Mouse (Mus musculus): Measurements from ENCODE around the gene Myh7b. TPM values are rescaled to one million over a fixed set of nuclear protein-coding genes. Genes with fewer than 3 reads are reported as not detected.

Gene Myh7b
- polyA plus RNA-seq, 1 experiment from 2014 or later = 0.69 TPM

- Histone ChIP-seq H3K4me3 (no peak overlapping the region), H3K27ac (no peak overlapping the region), H3K4me1 (replicated peaks) (peaks cover 11% of the 10 kb centered on the region), H3K27me3 (ENCODE audit: insufficient read depth, poor library complexity, severe bottlenecking) (no peaks in the 10 kb centered on the region), H3K36me3 (peaks cover 100% of the 10 kb centered on the region), H3K9me3 (no peaks in the 10 kb centered on the region)
- DNase-seq (ENCODE audit: low spot score) = no peak
- 95% methylated on average over 5 of the region's 5 CpGs for WGBS
Measured at GRCm38 (mm10) chr2:155652618-155653017, 41.6 kb downstream of the Myh7b start.

DNA sequence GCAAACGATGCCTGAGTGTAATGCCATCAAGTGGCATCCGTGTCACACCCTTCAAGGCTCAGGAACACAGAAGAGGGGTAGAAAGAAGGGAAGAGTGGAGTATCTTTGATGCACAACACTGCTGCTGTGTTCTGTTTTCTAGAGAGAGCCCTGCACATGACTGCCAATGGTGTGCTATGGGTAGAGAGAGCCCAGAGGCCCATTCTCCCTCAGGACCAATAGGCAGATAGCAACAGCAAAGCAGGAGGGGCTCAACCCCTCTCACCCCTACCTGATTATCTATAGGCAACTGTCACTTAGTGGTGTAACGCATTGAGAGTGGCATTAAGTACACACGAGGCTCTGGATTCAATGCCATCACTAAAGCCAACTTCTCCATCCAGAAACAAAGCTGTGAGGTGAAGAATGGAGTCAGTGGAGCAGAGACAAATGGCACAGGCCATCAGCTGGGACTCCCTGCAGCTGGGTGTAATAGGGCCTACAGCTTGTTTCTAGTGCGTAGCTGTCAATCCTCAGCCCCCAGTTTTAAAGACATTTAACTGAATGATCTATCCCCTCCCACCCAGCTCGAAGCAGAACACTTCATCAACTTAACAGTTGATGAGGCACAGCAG, 44.9 kb downstream of the Myh7b start:
- no peaks in the 10 kb centered on the region for H3K9me3 ChIP-seq
- no peaks in the 10 kb centered on the region for H3K27me3 ChIP-seq (ENCODE audit: insufficient read depth, poor library complexity, severe bottlenecking)
- peaks cover 94% of the 10 kb centered on the region for H3K36me3 ChIP-seq
- H3K4me3 ChIP-seq = no peak overlapping the region
- peak; percentile 18 for DNase-seq (ENCODE audit: low spot score)
- H3K27ac ChIP-seq = no peak overlapping the region
- peaks cover 11% of the 10 kb centered on the region for H3K4me1 ChIP-seq (replicated peaks)
- WGBS = 55% methylated on average over 6 of the region's 6 CpGs

GRCm38 (mm10) chr2:155662390-155662789, 51.4 kb downstream of the Myh7b start:
- Histone ChIP-seq H3K27ac (no peak overlapping the region), H3K27me3 (ENCODE audit: insufficient read depth, poor library complexity, severe bottlenecking) (no peaks in the 10 kb centered on the region), H3K36me3 (peaks cover 92% of the 10 kb centered on the region), H3K4me1 (replicated peaks) (no peaks in the 10 kb centered on the region), H3K9me3 (no peaks in the 10 kb centered on the region), H3K4me3 (no peak overlapping the region)
- WGBS = 93% methylated on average over 5 of the region's 5 CpGs
- no peak for DNase-seq (ENCODE audit: low spot score)

DNA sequence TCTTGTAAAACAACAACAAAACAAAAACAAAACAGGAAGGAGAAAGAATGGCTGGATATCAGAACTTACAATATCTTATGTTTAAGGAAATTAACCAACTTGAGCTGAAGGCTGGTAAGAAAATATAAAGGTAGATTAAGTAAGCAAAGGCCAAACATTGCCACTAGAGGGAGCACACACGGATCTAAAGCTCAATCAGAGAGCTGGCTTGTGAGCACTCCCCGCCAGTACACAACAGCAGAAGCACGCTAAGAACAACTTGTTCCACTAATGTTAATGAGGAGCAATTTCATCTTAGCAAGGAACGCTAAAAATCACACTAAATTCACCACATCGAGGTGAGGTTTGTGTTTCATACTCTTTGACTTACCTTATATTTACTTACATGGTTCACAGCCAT, 52.1 kb downstream of the Myh7b start:
- Histone ChIP-seq H3K9me3 (no peaks in the 10 kb centered on the region), H3K27ac (no peak overlapping the region), H3K4me3 (no peak overlapping the region), H3K27me3 (ENCODE audit: insufficient read depth, poor library complexity, severe bottlenecking) (no peaks in the 10 kb centered on the region), H3K4me1 (replicated peaks) (no peaks in the 10 kb centered on the region), H3K36me3 (peaks cover 92% of the 10 kb centered on the region)
- peak; percentile 12 for DNase-seq (ENCODE audit: low spot score)
- 35% methylated on average over 5 of the region's 5 CpGs for WGBS

- WGBS = 91% methylated on average over 6 of the region's 6 CpGs
- no peak for DNase-seq (ENCODE audit: low spot score)
Measured at GRCm38 (mm10) chr2:155663910-155664460, 53.0 kb downstream of the Myh7b start.

DNA sequence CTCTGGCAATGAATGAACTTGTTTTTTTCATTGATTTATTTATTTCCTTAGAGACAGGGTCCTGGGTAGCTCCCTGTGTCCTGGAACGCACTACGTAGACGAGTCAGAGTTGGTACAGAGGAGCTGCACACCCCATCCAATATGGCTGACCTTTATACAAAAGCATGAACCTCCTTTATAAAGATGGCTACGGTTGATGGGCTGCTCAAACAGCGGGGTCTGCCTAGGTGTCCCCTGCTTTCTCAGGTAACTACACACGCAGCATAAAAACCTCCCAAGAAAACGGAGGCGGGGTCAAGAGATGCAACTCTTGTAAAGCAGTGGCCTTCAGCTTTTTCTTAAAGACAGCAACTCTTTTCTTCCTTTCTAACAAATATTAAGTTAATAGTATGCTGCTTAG, 56.9 kb downstream of the Myh7b start:
- Histone ChIP-seq H3K9me3 (no peaks in the 10 kb centered on the region), H3K36me3 (peaks cover 89% of the 10 kb centered on the region), H3K27me3 (ENCODE audit: insufficient read depth, poor library complexity, severe bottlenecking) (no peaks in the 10 kb centered on the region), H3K27ac (no peak overlapping the region), H3K4me1 (replicated peaks) (no peaks in the 10 kb centered on the region), H3K4me3 (no peak overlapping the region)
- 95% methylated on average over 8 of the region's 8 CpGs for WGBS
- DNase-seq (ENCODE audit: low spot score) = no peak

More at GRCm38 (mm10) chr2:155663910-155664460, 53.0 kb downstream of the Myh7b start:
- Histone ChIP-seq H3K4me3 (no peak overlapping the region), H3K9me3 (no peaks in the 10 kb centered on the region), H3K27ac (no peak overlapping the region), H3K36me3 (peaks cover 93% of the 10 kb centered on the region), H3K4me1 (replicated peaks) (no peaks in the 10 kb centered on the region), H3K27me3 (ENCODE audit: insufficient read depth, poor library complexity, severe bottlenecking) (no peaks in the 10 kb centered on the region)

DNA sequence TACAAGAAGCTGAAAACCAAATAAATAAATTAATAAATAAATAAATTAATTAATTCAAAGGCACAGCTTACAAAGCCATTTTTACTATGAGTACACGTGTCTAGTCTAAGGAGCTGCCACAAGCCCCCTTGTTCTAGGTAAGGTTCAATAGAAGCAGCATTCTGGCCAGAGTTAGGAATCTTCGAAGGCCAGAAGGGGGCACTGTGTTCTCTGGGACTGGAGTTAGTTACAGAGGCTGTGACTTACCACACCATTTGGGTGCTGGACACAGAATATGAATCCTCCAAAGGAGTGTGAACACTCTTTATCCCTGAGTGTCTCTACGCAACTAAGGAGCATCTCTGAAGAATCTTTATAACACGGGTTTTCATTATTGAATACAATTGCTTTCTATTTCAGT, 57.4 kb downstream of the Myh7b start:
- Histone ChIP-seq H3K27ac (no peak overlapping the region), H3K4me1 (replicated peaks) (no peaks in the 10 kb centered on the region), H3K9me3 (no peaks in the 10 kb centered on the region), H3K4me3 (no peak overlapping the region), H3K27me3 (ENCODE audit: insufficient read depth, poor library complexity, severe bottlenecking) (no peaks in the 10 kb centered on the region), H3K36me3 (peaks cover 86% of the 10 kb centered on the region)
- WGBS = 85% methylated on average over 4 of the region's 4 CpGs
- peak; percentile 20 for DNase-seq (ENCODE audit: low spot score)

DNA sequence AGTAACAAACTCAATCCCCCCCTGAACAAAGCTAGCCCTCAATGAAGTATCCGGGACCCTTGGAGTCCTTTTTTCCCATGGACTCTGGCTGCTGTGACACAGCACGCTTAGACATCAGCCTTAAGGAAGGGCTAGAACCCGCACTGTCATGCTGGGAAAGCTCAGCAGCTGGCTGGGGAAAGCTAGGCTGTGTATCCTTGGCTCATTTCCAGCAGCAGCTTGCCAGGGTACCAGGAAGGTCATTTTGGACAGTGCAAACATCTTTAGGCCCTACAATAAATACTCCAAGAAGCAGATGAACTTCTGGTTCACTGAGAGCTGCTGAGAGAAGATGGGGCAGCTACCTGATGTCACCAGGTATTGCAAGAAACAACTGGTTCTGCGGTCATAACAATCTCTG, 60.2 kb downstream of the Myh7b start:
- Histone ChIP-seq H3K27ac (no peak overlapping the region), H3K4me3 (no peak overlapping the region), H3K27me3 (ENCODE audit: insufficient read depth, poor library complexity, severe bottlenecking) (no peaks in the 10 kb centered on the region), H3K9me3 (no peaks in the 10 kb centered on the region), H3K4me1 (replicated peaks) (no peaks in the 10 kb centered on the region), H3K36me3 (peaks cover 59% of the 10 kb centered on the region)
- WGBS = 91% methylated on average over 4 of the region's 4 CpGs
- no peak for DNase-seq (ENCODE audit: low spot score)

- no peak overlapping the region for H3K27ac ChIP-seq
- H3K36me3 ChIP-seq = peaks cover 36% of the 10 kb centered on the region
- H3K27me3 ChIP-seq (ENCODE audit: insufficient read depth, poor library complexity, severe bottlenecking) = no peaks in the 10 kb centered on the region
- 34% methylated on average over 2 of the region's 2 CpGs for WGBS
- peak; percentile 30 for DNase-seq (ENCODE audit: low spot score)
- H3K4me1 ChIP-seq (replicated peaks) = no peaks in the 10 kb centered on the region
- no peaks in the 10 kb centered on the region for H3K9me3 ChIP-seq
- H3K4me3 ChIP-seq = no peak overlapping the region
Measured at GRCm38 (mm10) chr2:155673546-155673945, 62.5 kb downstream of the Myh7b start.

- H3K9me3 ChIP-seq = no peaks in the 10 kb centered on the region
- no peak overlapping the region for H3K4me3 ChIP-seq
- WGBS = 68% methylated on average over 4 of the region's 4 CpGs
- DNase-seq (ENCODE audit: low spot score) = no peak
- no peaks in the 10 kb centered on the region for H3K27me3 ChIP-seq (ENCODE audit: insufficient read depth, poor library complexity, severe bottlenecking)
- no peak overlapping the region for H3K27ac ChIP-seq
- no peaks in the 10 kb centered on the region for H3K4me1 ChIP-seq (replicated peaks)
- peaks cover 29% of the 10 kb centered on the region for H3K36me3 ChIP-seq
Measured at GRCm38 (mm10) chr2:155675118-155675517, 64.1 kb downstream of the Myh7b start.

DNA sequence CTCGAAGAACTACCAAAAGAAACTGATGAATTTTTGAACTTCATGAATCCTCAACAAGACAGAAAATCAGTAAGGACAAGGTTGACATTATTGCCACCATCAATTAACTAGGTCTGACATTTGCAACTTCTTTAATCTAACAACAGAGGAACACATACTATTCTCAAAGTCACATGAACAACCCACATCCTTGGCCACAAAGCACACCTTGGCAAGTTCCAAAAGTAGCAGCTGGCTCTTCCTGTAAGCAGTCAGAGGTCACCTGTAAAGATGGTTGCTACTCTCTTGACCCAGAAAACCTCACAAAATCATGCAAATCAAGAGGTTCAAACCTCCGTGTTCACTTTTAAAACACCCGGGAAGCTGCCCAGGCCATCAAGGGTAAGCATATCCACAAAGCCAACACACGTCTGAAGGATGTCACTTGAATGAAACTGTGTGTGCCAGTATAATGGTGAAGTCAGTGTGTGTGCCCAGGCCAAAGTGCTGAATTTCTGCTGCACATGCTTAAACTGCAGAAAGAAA, 68.6 kb downstream of the Myh7b start:
- 91% methylated on average over 4 of the region's 4 CpGs for WGBS
- Histone ChIP-seq H3K36me3 (0 out of 2 replicates have a peak, but pooled peaks cover 5% of the 10 kb centered on the region), H3K27ac (no peak overlapping the region), H3K27me3 (ENCODE audit: insufficient read depth, poor library complexity, severe bottlenecking) (no peaks in the 10 kb centered on the region), H3K9me3 (no peaks in the 10 kb centered on the region), H3K4me1 (replicated peaks) (no peaks in the 10 kb centered on the region), H3K4me3 (no peak overlapping the region)
- no peak for DNase-seq (ENCODE audit: low spot score)

GRCm38 (mm10) chr2:155680591-155680990, 69.6 kb downstream of the Myh7b start:
- Histone ChIP-seq H3K4me3 (no peak overlapping the region), H3K27me3 (ENCODE audit: insufficient read depth, poor library complexity, severe bottlenecking) (no peaks in the 10 kb centered on the region), H3K9me3 (no peaks in the 10 kb centered on the region), H3K27ac (no peak overlapping the region), H3K36me3 (peaks cover 7% of the 10 kb centered on the region; the same call in 1 of the 2 replicates), H3K4me1 (replicated peaks) (no peaks in the 10 kb centered on the region)
- 83% methylated on average over 5 of the region's 5 CpGs for WGBS
- DNase-seq (ENCODE audit: low spot score) = no peak

DNA sequence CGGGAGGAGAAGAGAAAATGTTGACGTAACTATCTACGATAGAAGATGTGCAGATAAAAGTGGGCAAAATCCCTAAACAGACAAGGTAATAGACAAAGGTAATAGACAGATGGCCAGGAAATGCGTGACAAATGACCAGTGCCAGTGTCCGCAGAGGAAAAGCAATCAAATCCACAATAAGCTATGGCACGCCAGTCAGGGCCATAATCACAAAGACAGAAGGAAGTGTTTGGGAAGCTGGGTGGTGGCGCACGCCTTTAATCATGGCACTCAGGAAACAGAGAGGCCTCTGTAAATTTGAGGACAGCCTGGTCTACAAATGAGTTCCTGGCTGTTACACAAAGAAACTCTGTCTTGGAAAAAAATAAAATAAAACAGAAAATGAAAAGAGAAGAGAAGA, 70.2 kb downstream of the Myh7b start:
- DNase-seq (ENCODE audit: low spot score) = no peak
- Histone ChIP-seq H3K9me3 (no peaks in the 10 kb centered on the region), H3K36me3 (peaks cover 11% of the 10 kb centered on the region), H3K4me3 (no peak overlapping the region), H3K27ac (no peak overlapping the region), H3K27me3 (ENCODE audit: insufficient read depth, poor library complexity, severe bottlenecking) (no peaks in the 10 kb centered on the region), H3K4me1 (replicated peaks) (no peaks in the 10 kb centered on the region)
- 80% methylated on average over 8 of the region's 8 CpGs for WGBS
